Mouse (Mus musculus) mouse trophoblast stem cell (cell line): ENCODE measurements around the gene Uggt1.

ENCODE experiments used
- in situ Hi-C, 2 experiments: fragments of 300-500 bp; cut with MseI, MboI; formaldehyde crosslinking; loops; 2 replicates in 1 of 2; 3 replicates in 1 of 2; pipeline ENCODE4 v1.15.1; 2025

Uggt1 gene

DNA sequence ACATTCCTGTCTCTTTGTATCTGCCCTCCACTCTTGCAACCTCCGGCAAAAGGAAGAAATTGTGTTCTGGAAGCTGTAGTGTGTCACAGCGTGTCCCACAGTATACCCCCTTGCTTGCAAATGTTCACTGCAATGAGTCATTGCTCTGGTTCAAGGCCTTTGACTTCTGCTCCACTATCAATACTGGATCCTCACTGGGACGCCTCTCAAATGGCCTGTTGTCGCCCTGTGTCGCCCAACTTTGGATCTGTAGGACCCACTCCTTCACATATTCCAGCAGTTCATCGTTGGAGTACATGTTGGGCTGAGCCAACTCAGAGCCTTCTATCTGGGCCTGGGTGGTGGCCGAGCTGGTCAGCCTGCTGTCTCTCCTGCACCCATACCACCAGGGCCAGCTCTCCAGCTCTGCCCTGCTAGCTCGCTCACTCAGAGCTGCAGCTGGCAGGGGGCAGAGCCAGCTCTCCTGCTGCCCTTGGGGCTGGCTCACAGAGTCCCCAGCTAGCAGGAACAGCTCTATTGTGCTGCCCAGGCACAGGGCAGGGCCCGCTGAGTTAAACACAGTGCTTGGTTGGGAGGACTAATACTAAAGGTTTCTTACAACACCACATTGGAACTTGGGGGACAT lies 126.3 kb downstream of the Uggt1 start:
- in situ Hi-C loops: no loop called here

GRCm38 (mm10) chr1:36116488-36116887 lies 128.0 kb downstream of the Uggt1 start:
- in situ Hi-C loops: no loop called here

DNA sequence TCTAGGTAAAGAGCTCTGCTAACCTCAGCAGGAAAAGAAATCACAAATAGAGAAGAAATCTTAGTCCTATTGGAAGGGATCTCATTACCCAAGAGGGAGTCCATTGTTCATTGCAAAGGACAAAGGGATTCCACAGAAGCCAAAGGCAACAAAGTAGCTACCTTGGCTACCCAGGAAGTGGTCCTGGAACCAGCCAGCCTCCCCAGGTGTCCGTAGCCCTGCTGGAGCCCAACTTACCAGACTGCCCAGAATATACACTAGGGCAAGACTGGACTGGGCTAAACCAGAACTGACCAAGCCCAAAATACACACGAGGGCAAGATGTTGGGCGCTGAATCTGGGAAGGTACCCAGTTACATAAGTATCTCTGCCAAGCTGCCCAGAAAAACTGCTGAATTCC lies 129.7 kb downstream of the Uggt1 start:
- in situ Hi-C loops: no loop called here

DNA sequence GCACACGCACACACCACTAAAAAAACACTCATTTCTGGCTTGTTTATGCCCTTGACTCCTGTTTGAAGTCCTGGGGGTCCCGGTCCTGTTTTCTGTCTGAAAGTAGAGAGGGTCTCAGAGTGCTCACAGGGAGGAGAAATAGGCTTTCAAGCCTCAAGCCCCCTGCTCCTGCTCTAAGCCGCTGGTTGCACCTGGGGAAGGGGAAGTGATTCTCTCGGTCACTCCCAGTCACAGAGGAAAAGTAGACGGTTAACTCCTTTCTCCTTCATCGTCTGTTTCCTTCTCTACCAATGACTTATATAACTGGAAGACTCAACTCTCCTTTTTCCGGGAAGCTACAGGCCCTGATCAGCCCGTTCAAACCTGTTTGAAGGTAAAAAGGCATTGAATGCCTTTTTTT lies 130.8 kb downstream of the Uggt1 start:
- in situ Hi-C loops: no loop called here

- in situ Hi-C loops: no loop called here
Observed at GRCm38 (mm10) chr1:36112665-36113064, 131.9 kb downstream of the Uggt1 start.

- in situ Hi-C loops: no loop called here
Observed at GRCm38 (mm10) chr1:36109987-36110386, 134.5 kb downstream of the Uggt1 start.

- in situ Hi-C loops: no loop called here
Observed at GRCm38 (mm10) chr1:36105917-36106706, 138.4 kb downstream of the Uggt1 start.

- in situ Hi-C loops: no loop called here
Observed at GRCm38 (mm10) chr1:36100371-36100770, 144.1 kb downstream of the Uggt1 start.

- in situ Hi-C loops: no loop called here
Observed at GRCm38 (mm10) chr1:36098432-36098831, 146.1 kb downstream of the Uggt1 start.

GRCm38 (mm10) chr1:36095423-36096272 lies 148.9 kb downstream of the Uggt1 start:
- in situ Hi-C loops: no loop called here

GRCm38 (mm10) chr1:36093741-36094140 lies 150.8 kb downstream of the Uggt1 start:
- in situ Hi-C loops: no loop called here

GRCm38 (mm10) chr1:36091246-36091645 lies 153.3 kb downstream of the Uggt1 start:
- in situ Hi-C loops: no loop called here

DNA sequence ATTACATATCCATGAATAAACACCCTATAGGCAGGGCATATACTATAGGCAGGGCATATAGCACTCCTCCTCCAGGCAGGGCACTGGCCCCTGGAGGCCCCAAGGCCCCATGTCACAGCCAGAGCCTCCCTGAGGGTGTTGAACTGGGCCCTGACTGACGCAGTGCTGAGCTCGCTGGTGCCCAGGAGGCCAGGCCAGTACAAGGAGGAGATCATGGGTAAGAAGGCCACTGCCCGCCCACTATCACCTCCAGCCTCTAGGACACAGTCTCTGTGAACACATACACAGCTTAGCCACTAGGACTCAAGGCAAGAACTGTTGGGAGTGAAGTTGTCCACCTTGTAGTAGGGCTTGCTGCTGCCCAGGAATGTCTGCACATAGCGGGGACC lies 153.8 kb downstream of the Uggt1 start:
- in situ Hi-C loops: no loop called here
